Mouse (Mus musculus) kidney, postnatal 0 days (tissue): ENCODE results near the gene Serpinf2. TPM values are rescaled to one million over a fixed set of nuclear protein-coding genes. Genes with fewer than 3 reads are reported as not detected.

Experiments used
- ATAC-seq: fragments of 200-750 bp; cut with Nextera tagmentation; replicated peaks from 2 replicates; pipeline ENCODE4 v1.8.0; 2017; ENCODE audit warnings: low read depth, moderate number of reproducible peaks, moderate TSS enrichment, moderate library complexity; ENCODE audit not compliant: low FRiP score
- DNase-seq: peaks from one replicate; pipeline ENCODE4 v3.0.0-alpha.2; 2016; ENCODE audit warnings: low spot score
- H3K27ac ChIP-seq: fragments of 300-500 bp; sonication (generic); 2 replicates; pipeline ENCODE4 v1.5.1; 2014; ENCODE audit warnings: mild to moderate bottlenecking
- H3K27me3 ChIP-seq: fragments of 300-500 bp; sonication (generic); 2 replicates; pipeline ENCODE4 v1.6.1; 2014; ENCODE audit warnings: low read length, mixed read lengths; ENCODE audit not compliant: insufficient read depth
- H3K36me3 ChIP-seq: fragments of 300-500 bp; sonication (generic); 2 replicates; pipeline ENCODE4 v1.6.1; 2014; ENCODE audit warnings: low read length, mixed read lengths; ENCODE audit not compliant: insufficient read depth
- H3K4me1 ChIP-seq: fragments of 300-500 bp; sonication (generic); replicated peaks from 2 replicates; pipeline ENCODE4 v1.6.1; 2014; ENCODE audit warnings: antibody characterized with exemption, low read length, mixed read lengths; ENCODE audit not compliant: insufficient read depth
- H3K4me2 ChIP-seq: fragments of 300-500 bp; sonication (generic); 2 replicates; pipeline ENCODE4 v1.6.1; 2014; ENCODE audit warnings: mild to moderate bottlenecking, low read length, moderate library complexity, mixed read lengths
- H3K4me3 ChIP-seq: fragments of 300-500 bp; sonication (generic); replicated peaks from 2 replicates; pipeline ENCODE4 v1.5.1; 2014; ENCODE audit warnings: low read depth, low read length
- H3K9ac ChIP-seq: fragments of 300-500 bp; sonication (generic); 2 replicates; pipeline ENCODE4 v1.6.1; 2014; ENCODE audit warnings: low read depth, low read length
- H3K9me3 ChIP-seq: fragments of 300-500 bp; sonication (generic); replicated peaks from 2 replicates; pipeline ENCODE4 v1.6.1; 2016; ENCODE audit warnings: low read length, inconsistent platforms, mixed read lengths
- CTCF ChIP-seq: IDR thresholded peaks from 2 replicates; pipeline ENCODE4 v1.5.1; 2016; ENCODE audit warnings: antibody characterized with exemption, low read depth, mild to moderate bottlenecking, moderate library complexity
- WGBS: fragments of 180-500 bp; shearing (Covaris S2); extraction: QIAGEN DNeasy Blood & Tissue Kit; methylation state at CpG from one replicate; pipeline ENCODE4 v1.1.7; 2014; 5-methylcytosine and 5-hydroxymethylcytosine counted together
- polyA plus RNA-seq: library from polyadenylated mRNA; unstranded; fragments of >200 nt; fragmentation: Nextera tagmentation; extraction: Ambion mirVana; gene quantifications from 2 replicates; pipeline ENCODE4 v1.2.1, GENCODE M21; 2015

Gene Serpinf2
- polyA plus RNA-seq, 1 experiment from 2014 or later, result 45.2 TPM

GRCm38 (mm10) chr11:75420037-75420436 is 19.4 kb downstream of the Serpinf2 start:
- no peak for TF ChIP-seq CTCF
- DNase-seq (no peak), ATAC-seq (no peak)
- Histone ChIP-seq H3K9ac (no peak overlapping the region), H3K36me3 (no peaks in the 10 kb centered on the region), H3K4me2 (no peak overlapping the region), H3K27ac (no peak overlapping the region), H3K4me1 (0 out of 2 replicates have a peak, but pooled peaks cover 12% of the 10 kb centered on the region), H3K27me3 (no peaks in the 10 kb centered on the region), H3K4me3 (no peak overlapping the region), H3K9me3 (no peaks in the 10 kb centered on the region)
- 75% methylated on average over 7 of the region's 7 CpGs for WGBS

- no peaks in the 10 kb centered on the region for H3K4me1 ChIP-seq
- WGBS, result 80% methylated on average over 13 of the region's 13 CpGs
- no peaks in the 10 kb centered on the region for H3K27me3 ChIP-seq
- no peak overlapping the region for H3K4me2 ChIP-seq
- no peak overlapping the region for H3K4me3 ChIP-seq
- H3K36me3 ChIP-seq, result no peaks in the 10 kb centered on the region
- no peak for TF ChIP-seq CTCF
- no peaks in the 10 kb centered on the region for H3K9me3 ChIP-seq
- DNase-seq (no peak), ATAC-seq (no peak)
- no peak overlapping the region for H3K27ac ChIP-seq
- no peak overlapping the region for H3K9ac ChIP-seq
These were observed 23.4 kb downstream of the Serpinf2 start for GRCm38 (mm10) chr11:75415994-75416393.

- TF ChIP-seq CTCF, result no peak
- ATAC-seq, result no peak
- DNase-seq, result no peak
These were observed 24.3 kb downstream of the Serpinf2 start for GRCm38 (mm10) chr11:75415096-75415495.

GRCm38 (mm10) chr11:75410591-75410990 is 28.8 kb downstream of the Serpinf2 start:
- no peak overlapping the region for H3K4me3 ChIP-seq
- H3K36me3 ChIP-seq, result no peaks in the 10 kb centered on the region
- TF ChIP-seq CTCF, result no peak
- peak overlapping the region; percentile 82 for H3K27ac ChIP-seq
- H3K4me2 ChIP-seq, result no peak overlapping the region
- no peak overlapping the region for H3K9ac ChIP-seq
- no peaks in the 10 kb centered on the region for H3K27me3 ChIP-seq
- no peaks in the 10 kb centered on the region for H3K9me3 ChIP-seq
- H3K4me1 ChIP-seq, result 0 out of 2 replicates have a peak, but pooled peaks cover 3% of the 10 kb centered on the region
- no peak for DNase-seq
- ATAC-seq, result no peak
- WGBS, result 88% methylated on average over 7 of the region's 7 CpGs

More at GRCm38 (mm10) chr11:75415096-75415495, 24.3 kb downstream of the Serpinf2 start:
- no peaks in the 10 kb centered on the region for H3K27me3 ChIP-seq
- H3K9me3 ChIP-seq, result no peaks in the 10 kb centered on the region
- no peak overlapping the region for H3K27ac ChIP-seq
- H3K4me2 ChIP-seq, result no peak overlapping the region
- 0 out of 2 replicates have a peak, but pooled peaks cover 3% of the 10 kb centered on the region for H3K4me1 ChIP-seq
- no peak overlapping the region for H3K9ac ChIP-seq
- no peak overlapping the region for H3K4me3 ChIP-seq
- WGBS, result 56% methylated on average over 7 of the region's 7 CpGs
- H3K36me3 ChIP-seq, result no peaks in the 10 kb centered on the region

- Histone ChIP-seq H3K27me3 (no peaks in the 10 kb centered on the region), H3K36me3 (no peaks in the 10 kb centered on the region), H3K4me1 (0 out of 2 replicates have a peak, but pooled peaks cover 3% of the 10 kb centered on the region), H3K9me3 (no peaks in the 10 kb centered on the region), H3K27ac (peak overlapping the region; percentile 82), H3K9ac (peak overlapping the region; percentile 19; the same call in 1 of the 2 replicates), H3K4me2 (no peak overlapping the region), H3K4me3 (no peak overlapping the region)
- TF ChIP-seq CTCF, result no peak
- 49% methylated on average over 17 of the region's 17 CpGs for WGBS
- peak; percentile 27 for DNase-seq
- ATAC-seq, result peak; percentile 69
These were observed 29.5 kb downstream of the Serpinf2 start for GRCm38 (mm10) chr11:75409679-75410575.

DNA sequence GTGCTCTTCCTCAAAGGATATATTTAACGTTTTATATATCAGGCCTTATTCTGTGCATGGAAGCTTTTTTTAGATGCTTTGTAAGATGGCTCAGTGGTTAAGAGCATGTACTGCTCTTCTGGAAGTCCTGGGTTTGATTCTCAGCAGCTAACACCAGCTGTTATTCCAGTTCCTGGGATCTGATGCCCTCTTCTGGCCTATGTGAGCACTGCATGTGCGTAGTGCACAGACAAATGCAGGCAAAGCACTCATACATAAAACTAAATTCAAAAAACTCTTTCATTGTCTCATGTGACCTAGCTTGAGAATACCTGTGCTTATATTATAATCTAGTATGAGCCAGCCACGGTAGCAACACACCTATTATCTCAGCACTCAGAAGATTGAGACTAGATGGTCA is 32.5 kb downstream of the Serpinf2 start:
- peak; percentile 76 for TF ChIP-seq CTCF
- H3K9me3 ChIP-seq, result no peaks in the 10 kb centered on the region
- H3K4me2 ChIP-seq, result no peak overlapping the region
- DNase-seq, result peak; percentile 19
- H3K27me3 ChIP-seq, result no peaks in the 10 kb centered on the region
- H3K27ac ChIP-seq, result no peak overlapping the region
- no peaks in the 10 kb centered on the region for H3K36me3 ChIP-seq
- 0 out of 2 replicates have a peak, but pooled peaks cover 3% of the 10 kb centered on the region for H3K4me1 ChIP-seq
- 45% methylated on average over 3 of the region's 3 CpGs for WGBS
- H3K9ac ChIP-seq, result no peak overlapping the region
- no peak for ATAC-seq
- no peak overlapping the region for H3K4me3 ChIP-seq
